Comparison of ENCODE assay signal across 12 mouse cellular contexts in the genomic region with DNA sequence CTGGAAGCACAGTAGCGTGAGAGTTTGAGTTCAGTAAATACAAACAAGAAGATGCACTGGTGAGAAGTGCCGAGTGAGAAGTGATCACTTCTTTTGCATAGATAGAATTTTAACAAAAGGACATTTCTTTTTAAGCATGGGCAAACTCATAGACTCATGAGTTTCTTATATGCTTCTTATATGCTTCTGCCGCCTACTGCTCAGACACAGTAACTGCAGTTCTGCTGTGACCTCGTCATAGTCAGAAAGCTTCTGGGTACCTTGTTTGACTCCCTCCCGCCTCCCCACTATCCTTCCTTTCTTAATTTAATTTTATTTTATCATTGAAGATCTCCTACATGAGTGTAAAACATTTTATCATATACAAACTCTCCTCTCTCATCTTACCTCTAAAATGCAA. TPM values are rescaled to one million over a fixed set of nuclear protein-coding genes. Genes with fewer than 3 reads are reported as not detected.
DNase-seq lines count a peak whose midpoint lies in the region; ATAC-seq and TF ChIP-seq lines count a peak whose summit lies in the region.
"Had no signal": no experiment of that assay in that cellular context is flagged by ENCODE, and none has a peak within 500 bp of the region (broad histone marks: within the 10 kb centered on the region; RNA-seq: fewer than 3 reads in every experiment).

No protein-coding gene starts in this region.

- CTCF ChIA-PET in Patski (lab: Charles Lee) = no interaction called here

- no peaks in the 10 kb centered on the region for H3K27me3 ChIP-seq in Patski
- H3K27me3 ChIP-seq: embryonic facial prominence, embryonic 15.5 days; liver, embryonic 15.5 days had no signal

- peak; percentile 31 to 52 for DNase-seq in cerebellum, postnatal 14 days
- DNase-seq in cerebellum, adult 11-12 months = no peak
- peak; percentile 13 for DNase-seq in left cerebral cortex, postnatal 4 days
- no peak for DNase-seq in left cerebral cortex, adult 11 months (ENCODE audit: low spot score)
- DNase-seq in Patski (ENCODE audit: low read depth, low spot score) = no peak
- DNase-seq in layer of hippocampus, adult 11-12 months (ENCODE audit: low spot score) = no peak

- no peak for ATAC-seq in Patski
- ATAC-seq in megakaryocyte, adult 5-6 weeks (ENCODE audit: poor library complexity, severe bottlenecking) = peak; percentile 80
- no peak for ATAC-seq in monocyte, adult 5-6 weeks (replicated peaks; ENCODE audit: insufficient number of reproducible peaks, low FRiP score, low TSS enrichment, poor library complexity, severe bottlenecking)
- ATAC-seq: hindbrain, embryonic 16.5 days had no signal

- POLR2A ChIA-PET in Patski (lab: Charles Lee) = no interaction called here

- in situ Hi-C loops in Patski (cut with MboI; ENCODE audit: low pct_unique_long_range_greater_than_20kb) = loop anchor here (10.0 kb wide), 1 partner anchor 474 kb away; no protein-coding TSS in a partner anchor

- peak; percentile 50 for TF ChIP-seq CTCF in Patski (IDR thresholded peaks at IDR 0.05)

- intact Hi-C loops in left cerebral cortex, postnatal 4 days (cut with DNase I) = loop anchor here (2.0 to 10.0 kb wide), 2 partner anchors 360 to 474 kb away; no protein-coding TSS in a partner anchor

RNA-seq across cellular contexts. Expression of a gene that starts 26.5 kb away (rescaled TPM):
- 10 to 100 TPM; 17.4 to 21.8 TPM for total RNA-seq in left cerebral cortex, postnatal 4 days (2021)
- 9.5 TPM for polyA plus RNA-seq in Patski (2021)
- 27.6 and 27.9 TPM in 2 replicates for total RNA-seq in megakaryocyte, adult 5-6 weeks (2015)
- total RNA-seq in megakaryocyte, adult 5-6 weeks (2017) = 20.8 and 21.8 TPM in 2 replicates
- total RNA-seq in monocyte, adult 5-6 weeks (2017) = 1.8 to 5.0 TPM (median 2.6 TPM) in 3 replicates

RNA-seq across cellular contexts. Expression of a gene that starts 36.3 kb away (rescaled TPM):
- total RNA-seq in left cerebral cortex, postnatal 4 days (2021) = not detected
- polyA plus RNA-seq in Patski (2021) = not detected
- total RNA-seq in megakaryocyte, adult 5-6 weeks (2015) = not detected in 2 replicates
- total RNA-seq in megakaryocyte, adult 5-6 weeks (2017) = not detected in 2 replicates
- not detected in 3 replicates for total RNA-seq in monocyte, adult 5-6 weeks (2017)
- total RNA-seq: ES-E14 had no signal
- polyA plus RNA-seq: embryonic facial prominence, embryonic 15.5 days; hindbrain, embryonic 16.5 days; liver, embryonic 15.5 days had no signal

Comparison
In these comparisons a context has a peak if more than half of its experiments do, and no peak if none do; other contexts are left out.
1. DNase-seq: peak in cerebellum, postnatal 14 days (2 of 2) and left cerebral cortex, postnatal 4 days (single experiment); none in cerebellum, adult 11-12 months (single experiment), left cerebral cortex, adult 11 months (single experiment), Patski (single experiment) and layer of hippocampus, adult 11-12 months (single experiment).